Mouse (Mus musculus) urinary bladder, postnatal 25 days (tissue): Measurements from ENCODE around the gene Rbbp8nl.

ENCODE experiments used
- DNase-seq: peaks from one replicate; pipeline ENCODE4 v3.0.0; 2022; ENCODE audit warnings: low spot score

The Rbbp8nl gene

DNA sequence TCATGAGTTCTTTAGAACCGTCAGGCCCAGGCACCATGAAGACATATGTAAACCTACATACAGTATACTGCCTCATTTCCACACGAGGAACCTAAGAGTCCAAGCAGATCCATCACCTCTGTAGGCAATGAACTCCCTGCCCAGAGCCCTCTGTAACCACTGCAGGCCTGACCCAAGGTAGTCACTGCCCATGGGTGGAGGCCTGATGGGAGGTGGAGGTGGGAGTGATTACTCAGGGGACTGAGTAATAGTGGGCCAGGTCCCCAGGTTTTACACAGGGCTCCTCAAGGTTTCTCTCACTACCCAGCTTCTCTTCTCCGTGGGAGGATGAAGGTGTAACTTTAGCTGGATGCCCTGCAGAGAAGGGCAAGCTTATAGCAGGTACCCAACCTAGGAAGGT, 60.5 kb downstream of the Rbbp8nl start:
- DNase-seq = no peak

DNA sequence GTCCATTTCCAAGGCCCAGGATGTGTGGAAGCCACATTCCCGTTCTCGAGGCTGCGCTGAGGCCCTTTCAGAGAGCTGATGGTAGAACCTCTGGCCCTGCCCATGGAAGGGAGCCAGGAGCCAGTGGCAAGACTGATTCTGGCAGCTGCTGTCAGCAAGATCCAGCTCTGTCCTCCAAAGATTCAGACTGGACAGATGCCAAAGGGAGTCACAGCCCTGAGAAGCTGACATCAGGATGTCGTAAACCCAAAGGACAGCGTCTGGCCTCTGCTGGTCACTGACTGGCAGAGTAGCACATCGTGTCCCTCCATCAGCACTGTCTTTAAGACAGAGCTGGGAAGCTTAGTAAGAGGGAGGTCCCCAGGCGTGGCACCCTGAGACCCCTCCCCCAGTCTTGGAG, 61.1 kb downstream of the Rbbp8nl start:
- no peak for DNase-seq

- DNase-seq = no peak
Measured at GRCm38 (mm10) chr2:180228060-180228458, 61.6 kb downstream of the Rbbp8nl start.
